Mouse (Mus musculus): ENCODE measurements around the gene Hist1h2ad. TPM values are rescaled to one million over a fixed set of nuclear protein-coding genes. Genes with fewer than 3 reads are reported as not detected.
"Not testable (repeated sequence)": the region's sequence is repeated elsewhere in the genome, so short reads cannot be mapped to it uniquely, and the experiment has no call there.

The Hist1h2ad gene
- polyA plus RNA-seq, 1 experiment, result 12.2 TPM

DNA sequence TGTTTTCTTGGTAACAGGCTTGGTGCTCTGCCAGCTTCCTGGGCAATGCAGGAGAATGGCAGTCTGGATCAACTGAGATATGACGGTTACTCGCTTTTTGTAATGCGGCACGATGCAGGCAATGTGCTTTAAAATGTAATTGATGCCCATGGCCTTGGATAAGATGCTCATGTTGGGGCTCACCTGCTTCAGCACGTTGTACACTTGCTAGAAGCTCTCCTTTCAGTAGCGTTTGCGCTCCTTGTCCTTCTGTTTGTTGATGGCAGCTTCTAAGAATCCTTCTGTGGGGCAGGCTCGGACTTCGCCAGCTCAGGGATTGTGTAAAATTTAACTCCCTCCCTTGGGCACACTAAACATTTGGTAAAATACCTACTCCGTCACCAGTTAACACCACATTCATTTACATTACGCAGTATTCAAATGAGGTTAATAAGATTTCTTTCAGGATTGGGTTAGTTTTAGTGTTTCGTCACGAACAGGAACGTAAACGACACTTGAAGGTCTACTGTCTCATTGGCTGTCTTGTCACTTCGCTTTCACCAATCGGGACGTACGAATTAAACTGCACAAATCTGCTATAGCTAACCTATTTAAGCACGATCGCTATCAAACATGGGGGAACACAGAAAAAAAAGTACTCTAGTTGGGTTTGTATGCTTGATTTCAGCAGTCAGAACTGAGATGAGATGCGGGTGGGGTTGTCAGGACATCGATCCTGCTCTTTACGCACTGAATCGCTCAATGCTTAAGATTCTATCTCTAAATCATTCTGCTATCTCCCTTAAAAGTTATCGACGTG lies 46.8 kb downstream of the Hist1h2ad start, which contains the start of gene Hist1h2be:
Gene Hist1h2be (minus strand): TSS at position 392 of the 799 bp plus-strand sequence.
- no peaks in the 10 kb centered on the region for H3K27me3 ChIP-seq (ENCODE audit: control insufficient read depth, insufficient read depth, low read length)
- no peaks in the 10 kb centered on the region for H3K36me3 ChIP-seq (ENCODE audit: control insufficient read depth, insufficient read depth, low read length)
- DNase-seq (ENCODE audit: low read depth in 1 of 2, low spot score in 2 of 2), result peak; percentile 37 to 90
- TF ChIP-seq CTCF (IDR thresholded peaks at IDR 0.05; ENCODE audit: extremely low read depth, insufficient read depth, insufficient read length, insufficient replicate concordance), result no peak
- TF ChIP-seq POLR2A (IDR thresholded peaks at IDR 0.05; ENCODE audit: low read depth, low read length), result no peak; the same call in 1 of the 2 replicates
- peak within 1 kb of the TSS; percentile 65 for H3K4me3 ChIP-seq (ENCODE audit: extremely low read depth, insufficient read depth, insufficient read length)
- WGBS, result under 1% methylated on average over 27 of the region's 27 CpGs
- H3K27ac ChIP-seq (ENCODE audit: insufficient read depth, low read length), result peak within 1 kb of the TSS; percentile 95
- H3K4me1 ChIP-seq (ENCODE audit: control insufficient read depth, insufficient read depth, insufficient read length), result peaks cover 2% of the 10 kb centered on the region; the same call in 1 of the 2 replicates

DNA sequence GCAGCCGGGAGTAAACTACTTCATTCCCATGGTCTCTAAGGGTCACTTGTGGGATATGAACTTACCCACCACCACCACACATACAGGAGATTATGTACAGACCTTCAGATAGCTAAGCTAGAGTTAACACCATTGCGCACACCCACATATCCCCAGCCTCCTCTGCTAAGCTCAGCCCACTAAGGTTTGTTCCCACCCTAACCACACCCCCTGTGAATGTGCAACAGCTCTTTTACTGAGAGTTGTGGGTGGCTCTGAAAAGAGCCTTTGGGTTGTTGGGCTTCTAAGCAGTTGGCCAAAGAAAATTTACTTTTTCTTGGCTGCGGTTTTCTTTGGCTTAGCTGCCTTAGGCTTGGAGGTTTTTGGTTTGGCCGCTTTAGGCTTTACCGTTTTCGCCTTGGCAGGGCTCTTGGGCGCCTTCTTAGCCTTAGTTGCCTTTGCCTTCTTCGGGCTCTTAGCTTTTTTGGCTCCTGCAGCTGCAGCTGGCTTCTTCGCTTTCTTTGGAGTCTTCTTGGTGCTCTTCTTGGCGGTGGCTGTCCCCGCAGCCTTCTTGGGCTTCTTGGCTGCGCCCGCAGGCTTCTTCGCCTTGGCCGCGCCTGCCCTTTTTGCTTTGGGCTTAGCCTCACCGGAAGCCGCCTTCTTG lies 47.5 kb downstream of the Hist1h2ad start:
- TF ChIP-seq POLR2A (IDR thresholded peaks at IDR 0.05; ENCODE audit: low read depth, low read length) (no peak; the same call in 1 of the 2 replicates), CTCF (IDR thresholded peaks at IDR 0.05; ENCODE audit: extremely low read depth, insufficient read depth, insufficient read length, insufficient replicate concordance) (no peak)
- Histone ChIP-seq H3K27ac (ENCODE audit: insufficient read depth, low read length) (peak overlapping the region; percentile 85), H3K27me3 (ENCODE audit: control insufficient read depth, insufficient read depth, low read length) (no peaks in the 10 kb centered on the region), H3K4me1 (ENCODE audit: control insufficient read depth, insufficient read depth, insufficient read length) (peaks cover 2% of the 10 kb centered on the region; the same call in 1 of the 2 replicates), H3K4me3 (ENCODE audit: extremely low read depth, insufficient read depth, insufficient read length) (peak overlapping the region; percentile 58), H3K36me3 (ENCODE audit: control insufficient read depth, insufficient read depth, low read length) (no peaks in the 10 kb centered on the region)
- WGBS, result under 1% methylated on average over 18 of the region's 18 CpGs
- DNase-seq (ENCODE audit: low read depth in 1 of 2, low spot score in 2 of 2), result peak; percentile 70 to 82

DNA sequence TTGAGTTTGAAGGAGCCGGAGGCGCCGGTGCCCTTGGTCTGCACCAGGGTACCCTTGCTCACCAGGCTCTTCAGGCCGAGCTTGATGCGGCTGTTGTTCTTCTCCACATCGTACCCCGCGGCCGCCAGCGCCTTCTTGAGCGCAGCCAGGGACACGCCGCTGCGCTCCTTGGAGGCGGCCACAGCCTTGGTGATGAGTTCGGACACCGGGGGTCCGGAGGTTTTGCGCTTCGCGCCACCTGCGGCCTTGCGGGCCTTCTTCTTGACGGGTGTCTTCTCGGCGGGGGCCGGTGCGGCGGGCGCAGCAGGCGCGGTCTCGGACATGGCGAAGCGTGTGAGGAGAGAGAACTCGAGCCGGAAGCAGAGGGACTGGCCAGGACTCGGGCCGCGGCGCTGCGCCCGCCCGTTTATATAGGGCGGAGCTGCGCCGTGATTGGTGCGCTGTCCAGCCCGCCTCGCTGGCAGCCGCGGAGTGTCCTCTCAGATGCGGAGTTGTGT lies 48.0 kb downstream of the Hist1h2ad start, which contains the start of gene Hist1h1e:
Gene Hist1h1e (minus strand): TSS at position 384 of the 497 bp plus-strand sequence.
- H3K27me3 ChIP-seq (ENCODE audit: control insufficient read depth, insufficient read depth, low read length); H3K4me1 ChIP-seq (ENCODE audit: control insufficient read depth, insufficient read depth, insufficient read length); H3K36me3 ChIP-seq (ENCODE audit: control insufficient read depth, insufficient read depth, low read length): not testable (repeated sequence)
- TF ChIP-seq POLR2A (IDR thresholded peaks at IDR 0.05; ENCODE audit: low read depth, low read length), result peak; percentile 96
- Histone ChIP-seq H3K27ac (ENCODE audit: insufficient read depth, low read length) (peak within 1 kb of the TSS; percentile 85), H3K4me3 (ENCODE audit: extremely low read depth, insufficient read depth, insufficient read length) (peak within 1 kb of the TSS; percentile 58)
- DNase-seq (ENCODE audit: low read depth in 1 of 2, low spot score in 2 of 2), result peak; percentile 74 to 88
- under 1% methylated on average over 53 of the region's 53 CpGs for WGBS

DNA sequence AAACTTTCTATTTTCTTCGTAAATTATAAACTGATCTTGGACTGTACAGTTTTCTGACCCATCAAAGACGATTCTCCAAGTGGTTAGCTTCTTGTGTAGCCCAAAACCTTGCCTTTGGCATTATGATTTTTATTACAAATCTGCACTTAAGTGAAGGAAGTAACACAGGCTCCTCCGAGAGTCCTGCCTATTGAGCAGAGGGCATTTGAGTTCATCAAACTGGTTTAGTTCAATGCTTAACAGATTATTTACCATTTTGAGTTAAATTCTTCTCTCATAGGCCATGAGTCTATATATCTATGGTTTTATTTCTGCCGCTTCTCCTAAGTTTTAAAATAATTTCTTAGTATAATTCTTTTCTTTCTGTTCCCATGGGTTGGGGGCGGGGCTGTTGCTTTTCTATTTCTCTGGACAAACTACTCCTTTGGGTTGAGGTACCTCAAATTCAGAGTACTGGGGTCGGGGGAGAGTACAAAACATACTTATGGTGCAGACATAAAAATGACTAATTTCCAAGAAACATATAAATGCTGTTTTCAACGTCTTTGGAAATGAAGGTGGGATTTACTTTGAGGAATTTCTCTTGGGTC lies 48.8 kb downstream of the Hist1h2ad start:
- WGBS, result 21% methylated on average over 7 of the region's 7 CpGs
- no peaks in the 10 kb centered on the region for H3K27me3 ChIP-seq (ENCODE audit: control insufficient read depth, insufficient read depth, low read length)
- TF ChIP-seq POLR2A (IDR thresholded peaks at IDR 0.05; ENCODE audit: low read depth, low read length) (no peak), CTCF (IDR thresholded peaks at IDR 0.05; ENCODE audit: extremely low read depth, insufficient read depth, insufficient read length, insufficient replicate concordance) (no peak)
- no peaks in the 10 kb centered on the region for H3K36me3 ChIP-seq (ENCODE audit: control insufficient read depth, insufficient read depth, low read length)
- peaks cover 2% of the 10 kb centered on the region; the same call in 1 of the 2 replicates for H3K4me1 ChIP-seq (ENCODE audit: control insufficient read depth, insufficient read depth, insufficient read length)
- no peak for DNase-seq (ENCODE audit: low read depth in 1 of 2, low spot score in 2 of 2)
- H3K27ac ChIP-seq (ENCODE audit: insufficient read depth, low read length), result peak overlapping the region; percentile 64
- H3K4me3 ChIP-seq (ENCODE audit: extremely low read depth, insufficient read depth, insufficient read length), result no peak overlapping the region

Other genes starting within 250 kb of the Hist1h2ad start
- 0.70 and 0.90 TPM in 2 replicates for gene Zfp322a, start 205.2 kb upstream of the Hist1h2ad start, polyA plus RNA-seq (2012; rRNA removed)
- gene Abt1, start 150.5 kb upstream of the Hist1h2ad start, polyA plus RNA-seq (2012; rRNA removed), result 1.8 TPM in 2 replicates
- 0.19 and 0.56 TPM in 2 replicates for gene Btn1a1, start 108.5 kb upstream of the Hist1h2ad start, polyA plus RNA-seq (2012; rRNA removed)
- gene Btn2a2, start 85.5 kb upstream of the Hist1h2ad start, polyA plus RNA-seq (2012; rRNA removed), result 0.04 TPM in 1 of 2 replicates, not detected in the other
- 26.5 and 53.6 TPM in 2 replicates for gene Hist1h4h, start 43.3 kb upstream of the Hist1h2ad start, polyA plus RNA-seq (2012; rRNA removed)
- 733 and 772 TPM in 2 replicates for gene Hist1h2af, start 40.5 kb upstream of the Hist1h2ad start, polyA plus RNA-seq (2012; rRNA removed)
- 34.4 and 52.1 TPM in 2 replicates for gene Hist1h3g, start 39.0 kb upstream of the Hist1h2ad start, polyA plus RNA-seq (2012; rRNA removed)
- gene Hist1h2bh, start 31.0 kb upstream of the Hist1h2ad start, polyA plus RNA-seq (2012; rRNA removed), result 4.9 and 8.4 TPM in 2 replicates
- 10.2 and 16.1 TPM in 2 replicates for gene Hist1h3f, start 30.3 kb upstream of the Hist1h2ad start, polyA plus RNA-seq (2012; rRNA removed)
- gene Hist1h4f, start 22.7 kb upstream of the Hist1h2ad start, polyA plus RNA-seq (2012; rRNA removed), result 24.8 and 33.8 TPM in 2 replicates
- 0.30 and 0.39 TPM in 2 replicates for gene Hist1h1d, start 21.1 kb upstream of the Hist1h2ad start, polyA plus RNA-seq (2012; rRNA removed)
- gene Hist1h3e, start 12.0 kb upstream of the Hist1h2ad start, polyA plus RNA-seq (2012; rRNA removed), result 36.8 and 50.5 TPM in 2 replicates
- gene Hist1h2ae, start 3.2 kb upstream of the Hist1h2ad start, polyA plus RNA-seq (2012; rRNA removed), result 15.5 and 23.4 TPM in 2 replicates
- 57.5 and 66.9 TPM in 2 replicates for gene Hist1h2bg, start 3.0 kb upstream of the Hist1h2ad start, polyA plus RNA-seq (2012; rRNA removed)
- gene Hist1h2bf, start 185 bp upstream of the Hist1h2ad start, polyA plus RNA-seq (2012; rRNA removed), result 26.2 and 28.3 TPM in 2 replicates
- gene Hist1h3d, start 1.4 kb downstream of the Hist1h2ad start, polyA plus RNA-seq (2012; rRNA removed), result 20.9 and 27.9 TPM in 2 replicates
- 19.1 and 20.9 TPM in 2 replicates for gene Hist1h4d, start 7.2 kb downstream of the Hist1h2ad start, polyA plus RNA-seq (2012; rRNA removed)
- 2.8 and 3.8 TPM in 2 replicates for gene Hist1h2be, start 46.7 kb downstream of the Hist1h2ad start, polyA plus RNA-seq (2012; rRNA removed)
- gene Hist1h1e, start 48.2 kb downstream of the Hist1h2ad start, polyA plus RNA-seq (2012; rRNA removed), result 2.9 and 3.7 TPM in 2 replicates
- 1.2 and 2.0 TPM in 2 replicates for gene Hist1h2ac, start 109.6 kb downstream of the Hist1h2ad start, polyA plus RNA-seq (2012; rRNA removed)
- 41.8 and 44.4 TPM in 2 replicates for gene Hist1h2bc, start 109.8 kb downstream of the Hist1h2ad start, polyA plus RNA-seq (2012; rRNA removed)
- gene Hist1h1t, start 121.4 kb downstream of the Hist1h2ad start, polyA plus RNA-seq (2012; rRNA removed), result not detected in 2 replicates
- 20.0 and 33.6 TPM in 2 replicates for gene Hist1h4c, start 124.1 kb downstream of the Hist1h2ad start, polyA plus RNA-seq (2012; rRNA removed)
- gene Hfe, start 136.5 kb downstream of the Hist1h2ad start, polyA plus RNA-seq (2012; rRNA removed), result 20.7 and 26.1 TPM in 2 replicates
- 20.9 and 25.5 TPM in 2 replicates for gene Hist1h1c, start 164.4 kb downstream of the Hist1h2ad start, polyA plus RNA-seq (2012; rRNA removed)
- gene Hist1h3c, start 171.2 kb downstream of the Hist1h2ad start, polyA plus RNA-seq (2012; rRNA removed), result 35.9 and 50.3 TPM in 2 replicates
- gene Hist1h2bb, start 172.4 kb downstream of the Hist1h2ad start, polyA plus RNA-seq (2012; rRNA removed), result 23.7 and 32.9 TPM in 2 replicates
- 28.4 and 40.3 TPM in 2 replicates for gene Hist1h2ab, start 176.7 kb downstream of the Hist1h2ad start, polyA plus RNA-seq (2012; rRNA removed)
- 54.9 and 68.9 TPM in 2 replicates for gene Hist1h3b, start 177.9 kb downstream of the Hist1h2ad start, polyA plus RNA-seq (2012; rRNA removed)
- gene Hist1h4b, start 182.6 kb downstream of the Hist1h2ad start, polyA plus RNA-seq (2012; rRNA removed), result 19.0 and 27.4 TPM in 2 replicates
- gene Hist1h4a, start 186.8 kb downstream of the Hist1h2ad start, polyA plus RNA-seq (2012; rRNA removed), result 16.1 and 29.5 TPM in 2 replicates
- 38.4 and 54.1 TPM in 2 replicates for gene Hist1h3a, start 188.0 kb downstream of the Hist1h2ad start, polyA plus RNA-seq (2012; rRNA removed)
- gene Hist1h1a, start 189.3 kb downstream of the Hist1h2ad start, polyA plus RNA-seq (2012; rRNA removed), result 1.3 and 1.5 TPM in 2 replicates
- gene Trim38, start 195.5 kb downstream of the Hist1h2ad start, polyA plus RNA-seq (2012; rRNA removed), result not detected in 2 replicates
- gene Slc17a2, start 232.6 kb downstream of the Hist1h2ad start, polyA plus RNA-seq (2012; rRNA removed), result not detected in 2 replicates